Mouse (Mus musculus) olfactory bulb, adult 2 months (tissue): ENCODE results near the gene Vps39. TPM values are rescaled to one million over a fixed set of nuclear protein-coding genes. Genes with fewer than 3 reads are reported as not detected.

Experiments used
- H3K27ac ChIP-seq: fragments of 200-500 bp; 2 replicates; pipeline ENCODE4 v1.5.1; 2012; ENCODE audit warnings: low read depth, low read length; ENCODE audit not compliant: insufficient read depth
- H3K4me1 ChIP-seq: fragments of 200-500 bp; 2 replicates; pipeline ENCODE4 v1.6.1; 2012; ENCODE audit warnings: low read length; ENCODE audit not compliant: control insufficient read depth, insufficient read depth
- H3K4me3 ChIP-seq: fragments of 200-500 bp; 2 replicates; pipeline ENCODE4 v1.5.1; 2012; ENCODE audit warnings: mild to moderate bottlenecking, low read depth, low read length, moderate library complexity; ENCODE audit not compliant: insufficient read depth
- CTCF ChIP-seq: fragments of 200-500 bp; IDR thresholded peaks from 2 replicates; pipeline ENCODE4 v1.5.1; 2012; ENCODE audit warnings: low read depth, mild to moderate bottlenecking, low read length, moderate library complexity; ENCODE audit not compliant: insufficient read depth
- POLR2A ChIP-seq: fragments of 200-500 bp; IDR thresholded peaks from 2 replicates; pipeline ENCODE4 v1.6.1; 2012; ENCODE audit warnings: mild to moderate bottlenecking, low read depth, low read length, moderate library complexity; ENCODE audit not compliant: insufficient read depth
- WGBS: fragments of 180-500 bp; shearing (Covaris S2); methylation state at CpG from one replicate; pipeline ENCODE4 v1.1.7; 2018; 5-methylcytosine and 5-hydroxymethylcytosine counted together
- polyA plus RNA-seq: library from polyadenylated mRNA; stranded (reverse); fragments of >200 nt; gene quantifications from 2 replicates; pipeline ENCODE4 v1.2.4, GENCODE M21; 2012; ENCODE audit warnings: low replicate concordance; ENCODE audit not compliant: missing spikeins, insufficient read depth, insufficient read length

The Vps39 gene
- polyA plus RNA-seq, 1 experiment, result 75.0 TPM

DNA sequence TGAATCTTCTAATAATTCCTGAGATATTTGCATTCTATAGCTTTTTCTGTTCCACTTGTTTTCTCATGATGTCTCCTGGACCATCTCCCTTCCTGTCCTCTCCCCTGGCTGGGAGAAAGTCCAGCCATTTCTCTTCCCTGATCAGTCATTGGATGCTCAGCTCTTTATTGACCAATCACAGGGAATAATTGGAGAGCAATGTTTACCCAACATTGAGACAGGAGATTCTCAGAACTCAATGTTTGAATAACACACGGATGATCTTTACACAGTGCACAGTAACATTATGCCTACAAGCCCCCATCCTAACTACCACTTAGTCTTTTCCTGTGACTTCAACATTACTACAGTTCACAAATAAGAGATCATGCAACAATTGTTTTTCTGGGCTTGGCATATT, 7.5 kb upstream of the Vps39 start:
- TF ChIP-seq CTCF (no peak), POLR2A (no peak)
- H3K4me1 ChIP-seq, result no peaks in the 10 kb centered on the region
- no peak overlapping the region for H3K27ac ChIP-seq
- 77% methylated on average over 1 of the region's 1 CpGs for WGBS
- H3K4me3 ChIP-seq, result no peak overlapping the region

DNA sequence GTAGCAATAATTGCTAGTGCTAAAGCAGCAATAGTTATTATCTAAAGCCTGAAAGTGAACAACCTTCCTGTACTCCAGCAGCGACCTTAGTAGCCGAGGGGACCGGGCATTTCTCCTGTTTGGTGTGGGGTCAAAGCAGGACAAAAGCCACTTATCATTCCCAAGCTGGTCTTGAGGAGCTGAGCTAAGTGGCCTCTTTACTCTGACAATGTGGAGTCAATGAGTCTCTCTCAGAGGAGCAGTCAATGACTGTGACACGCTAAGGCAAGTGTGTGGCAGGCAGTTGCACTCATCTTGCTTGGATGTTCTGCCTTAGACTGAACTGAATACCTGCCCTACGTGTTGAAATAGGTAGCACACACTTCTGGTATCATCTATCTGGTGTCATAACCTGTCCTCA, 1.6 kb downstream of the Vps39 start:
- TF ChIP-seq CTCF, result no peak
- TF ChIP-seq POLR2A, result no peak
- WGBS, result 79% methylated on average over 5 of the region's 5 CpGs
- Histone ChIP-seq H3K27ac (no peak overlapping the region), H3K4me1 (peaks cover 9% of the 10 kb centered on the region), H3K4me3 (no peak overlapping the region)

DNA sequence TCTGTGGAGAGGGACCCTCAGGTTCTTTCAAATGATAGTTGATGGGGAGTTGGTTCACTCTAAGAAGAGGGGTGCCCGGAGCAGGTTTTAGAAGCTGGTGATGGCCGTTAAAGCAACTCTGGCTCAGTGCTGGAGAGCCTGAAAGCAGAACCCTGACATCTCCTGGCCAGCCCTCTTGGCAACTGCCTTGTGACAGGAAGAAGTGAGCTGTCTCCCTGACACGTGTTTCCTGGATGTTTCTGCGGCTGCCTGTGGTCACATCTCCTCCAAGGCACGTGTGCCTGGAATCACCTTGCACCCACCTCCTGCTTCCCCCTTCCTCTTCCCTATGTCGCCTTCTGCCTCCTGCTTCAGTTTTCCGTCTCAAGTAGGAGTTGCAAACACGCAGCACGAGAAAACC, 4.8 kb downstream of the Vps39 start:
- WGBS, result 56% methylated on average over 9 of the region's 9 CpGs
- H3K4me1 ChIP-seq, result peaks cover 9% of the 10 kb centered on the region
- no peak overlapping the region for H3K27ac ChIP-seq
- H3K4me3 ChIP-seq, result no peak overlapping the region
- TF ChIP-seq CTCF (no peak), POLR2A (no peak)

DNA sequence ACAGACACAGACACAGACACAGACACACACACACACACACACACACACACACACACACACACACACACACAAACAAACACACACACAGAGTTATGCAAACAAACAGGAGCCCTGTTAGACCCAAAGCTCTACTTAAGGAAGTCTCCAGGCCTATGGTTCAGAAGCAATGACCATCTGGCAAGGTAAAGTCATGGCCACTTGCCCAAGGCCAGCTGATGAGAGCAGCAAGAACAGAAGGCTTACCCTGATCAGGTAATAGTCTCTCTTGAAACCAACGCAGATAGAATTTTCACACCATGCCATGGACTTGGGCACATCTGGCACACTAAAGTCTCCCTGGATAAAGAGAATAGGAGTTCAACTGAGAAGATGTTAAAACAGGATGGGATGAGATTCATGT, 11.2 kb downstream of the Vps39 start:
- no peak overlapping the region for H3K27ac ChIP-seq
- H3K4me3 ChIP-seq, result no peak overlapping the region
- no peak for TF ChIP-seq CTCF
- TF ChIP-seq POLR2A, result no peak
- WGBS, result 93% methylated on average over 1 of the region's 1 CpGs
- H3K4me1 ChIP-seq, result no peaks in the 10 kb centered on the region

DNA sequence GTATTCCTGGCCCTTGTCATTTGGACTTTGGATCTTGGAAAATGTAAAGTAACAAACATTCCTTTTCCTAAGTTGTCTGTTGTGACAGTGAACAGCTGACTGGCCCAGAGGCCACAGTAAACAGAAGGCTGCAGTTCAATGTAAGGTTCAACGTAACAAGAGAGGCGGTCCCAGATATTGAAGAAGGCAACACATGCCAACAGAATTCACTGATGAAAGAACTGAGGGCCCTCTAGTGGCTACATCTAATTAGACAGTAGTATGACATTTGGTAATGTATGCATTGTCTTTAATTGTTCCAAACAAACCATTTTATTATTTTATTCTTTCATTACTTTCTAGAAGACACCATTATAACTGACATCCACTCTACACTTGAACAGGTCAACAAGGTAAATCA, 15.1 kb downstream of the Vps39 start:
- TF ChIP-seq CTCF (no peak), POLR2A (no peak)
- Histone ChIP-seq H3K4me3 (no peak overlapping the region), H3K4me1 (no peaks in the 10 kb centered on the region), H3K27ac (no peak overlapping the region)
- 56% methylated on average over 2 of the region's 2 CpGs for WGBS

DNA sequence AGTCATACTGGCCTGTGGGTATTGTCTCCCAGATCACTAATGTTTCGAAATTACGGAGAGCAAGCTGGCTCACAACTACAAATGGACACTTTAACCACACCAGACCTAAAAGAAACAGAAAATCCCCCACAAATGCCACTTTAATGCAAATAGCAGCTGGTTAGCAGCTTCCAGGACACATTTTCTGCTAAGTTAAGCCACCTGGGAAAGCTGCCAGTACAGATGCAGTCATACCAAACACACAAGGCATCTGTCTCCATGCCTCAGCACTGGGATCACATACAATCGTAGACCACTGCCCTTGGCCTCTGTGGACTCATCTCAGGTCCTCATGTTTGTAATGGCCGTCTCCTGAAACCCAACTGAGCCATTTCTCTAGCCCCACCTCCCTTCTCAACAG, 21.4 kb downstream of the Vps39 start:
- TF ChIP-seq POLR2A (no peak), CTCF (no peak)
- H3K27ac ChIP-seq, result no peak overlapping the region
- no peaks in the 10 kb centered on the region for H3K4me1 ChIP-seq
- H3K4me3 ChIP-seq, result no peak overlapping the region
- 72% methylated on average over 4 of the region's 4 CpGs for WGBS

DNA sequence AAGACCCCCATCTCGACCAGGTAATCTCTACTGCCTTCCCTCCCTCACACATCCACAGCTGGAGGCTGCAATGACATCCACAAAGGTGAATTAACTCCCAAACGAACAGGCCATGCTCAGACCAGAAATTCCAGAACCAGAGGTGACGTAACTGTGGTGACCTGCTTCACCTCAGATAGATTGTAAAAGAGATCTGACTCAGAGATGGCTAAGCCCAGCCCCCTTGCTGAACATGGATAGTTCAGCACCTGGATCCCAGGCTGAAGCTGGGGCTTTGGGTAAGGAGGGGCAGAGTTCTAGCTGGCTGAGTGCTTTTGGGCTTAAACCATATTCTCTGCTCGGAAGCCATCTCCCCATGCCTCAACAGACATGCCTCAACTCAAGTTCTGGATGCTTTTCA, 37.9 kb downstream of the Vps39 start:
- no peak for TF ChIP-seq POLR2A
- no peak for TF ChIP-seq CTCF
- no peaks in the 10 kb centered on the region for H3K4me1 ChIP-seq
- WGBS, result 79% methylated on average over 4 of the region's 4 CpGs
- no peak overlapping the region for H3K27ac ChIP-seq
- no peak overlapping the region for H3K4me3 ChIP-seq

DNA sequence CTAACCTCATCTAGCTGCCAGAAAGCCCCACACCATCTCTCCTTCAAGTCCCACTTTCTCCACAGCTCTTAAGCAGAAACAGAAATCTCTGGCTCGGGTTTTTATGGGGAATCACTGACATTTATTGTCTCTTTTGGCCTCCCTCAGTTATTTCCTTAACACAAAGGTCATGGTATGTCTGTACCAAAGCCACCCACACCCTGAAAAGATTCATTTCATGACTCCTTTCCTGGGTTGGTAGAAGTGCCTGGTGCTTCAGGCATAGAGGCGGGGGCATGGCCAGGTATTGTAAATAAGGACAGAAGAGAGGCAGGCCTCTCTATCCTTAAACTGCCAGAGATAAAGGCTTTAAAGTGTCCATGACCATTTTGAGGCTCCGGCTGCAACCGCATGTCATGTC, 38.5 kb downstream of the Vps39 start:
- Histone ChIP-seq H3K4me1 (no peaks in the 10 kb centered on the region), H3K27ac (no peak overlapping the region), H3K4me3 (no peak overlapping the region)
- 92% methylated on average over 4 of the region's 4 CpGs for WGBS
- no peak for TF ChIP-seq POLR2A
- no peak for TF ChIP-seq CTCF

DNA sequence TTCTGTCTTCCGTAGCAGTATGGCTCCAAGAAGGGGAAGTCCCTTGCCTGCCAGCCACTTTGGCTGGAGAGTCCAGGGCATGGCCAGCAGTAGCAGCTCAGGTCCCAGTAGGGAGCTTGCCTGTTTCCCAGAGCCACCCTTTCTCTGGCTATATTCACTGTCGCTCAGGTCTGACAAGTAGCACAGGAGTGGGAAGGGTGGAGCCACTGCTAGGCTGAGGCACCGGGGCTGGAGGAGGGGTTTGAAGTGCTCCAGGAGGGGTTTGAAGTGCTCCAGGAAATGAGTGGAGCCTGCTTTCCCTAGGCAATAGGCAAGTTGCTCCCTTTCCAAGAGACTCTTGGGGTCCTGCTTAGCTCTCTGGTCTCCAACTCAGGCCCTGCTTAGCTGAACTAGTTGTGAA, 39.0 kb downstream of the Vps39 start, which contains the start of gene Pla2g4f:
TSS of gene Pla2g4f (minus strand) at position 190 of the 400 bp plus-strand sequence.
- no peak for TF ChIP-seq POLR2A
- TF ChIP-seq CTCF, result no peak
- whole genome bisulfite sequencing, result 55% methylated on average over 3 of the region's 3 CpGs

DNA sequence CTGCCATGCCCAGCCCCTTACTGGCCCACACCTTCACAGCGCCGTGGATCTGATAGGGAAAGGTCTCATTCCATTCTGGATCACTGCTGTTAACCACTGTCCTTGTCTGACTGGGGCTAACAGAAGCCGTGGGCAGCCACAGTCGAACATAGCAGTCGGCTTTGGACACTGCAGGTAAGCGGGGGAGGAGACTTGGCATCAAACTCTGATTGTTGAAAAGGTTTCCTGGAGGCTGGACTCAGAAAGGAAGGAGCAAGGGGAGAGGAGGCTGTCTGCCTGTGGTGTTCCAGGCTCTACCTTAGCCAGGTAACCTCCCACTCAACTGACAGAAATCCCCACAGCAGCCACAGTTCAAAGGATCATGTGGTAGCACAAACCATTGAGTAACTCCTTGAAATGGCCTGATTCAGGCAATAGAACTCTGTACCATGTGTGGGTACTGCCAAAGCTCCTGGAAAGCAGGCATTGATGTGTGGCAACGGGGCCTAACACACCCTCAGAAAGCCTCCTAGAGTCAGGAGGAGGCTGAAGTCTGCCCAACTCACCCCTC, 40.6 kb downstream of the Vps39 start:
- no peak for TF ChIP-seq CTCF
- TF ChIP-seq POLR2A, result no peak
- WGBS, result 79% methylated on average over 7 of the region's 7 CpGs
- Histone ChIP-seq H3K27ac (no peak overlapping the region), H3K4me3 (no peak overlapping the region), H3K4me1 (no peaks in the 10 kb centered on the region)

More for the DNA sequence above, 39.0 kb downstream of the Vps39 start, which contains the start of gene Pla2g4f:
- no peak within 1 kb of the TSS for H3K27ac ChIP-seq
- H3K4me3 ChIP-seq, result no peak within 1 kb of the TSS
- H3K4me1 ChIP-seq, result no peaks in the 10 kb centered on the region
